Mouse (Mus musculus) liver, embryonic 13.5 days (tissue): ENCODE data around the gene Sap30bp. TPM values are rescaled to one million over a fixed set of nuclear protein-coding genes. Genes with fewer than 3 reads are reported as not detected.

ENCODE experiments used
- ATAC-seq: fragments of 200-750 bp; cut with Nextera tagmentation; 2 replicates; pipeline ENCODE4 v1.8.0; 2017; ENCODE audit warnings: low read depth, mild to moderate bottlenecking, moderate number of reproducible peaks, moderate library complexity
- DNase-seq: peaks from one replicate; pipeline ENCODE4 v3.0.0; 2022
- H3K27ac ChIP-seq: fragments of 300-500 bp; sonication (generic); 2 replicates; pipeline ENCODE4 v1.5.1; 2015; ENCODE audit warnings: moderate library complexity, mild to moderate bottlenecking, inconsistent platforms
- H3K27me3 ChIP-seq: fragments of 300-500 bp; sonication (generic); 2 replicates; pipeline ENCODE4 v1.6.1; 2015; ENCODE audit warnings: mild to moderate bottlenecking, inconsistent platforms
- H3K36me3 ChIP-seq: fragments of 300-500 bp; sonication (generic); 2 replicates; pipeline ENCODE4 v1.6.1; 2015; ENCODE audit warnings: mild to moderate bottlenecking, inconsistent platforms
- H3K4me1 ChIP-seq: fragments of 300-500 bp; sonication (generic); replicated peaks from 2 replicates; pipeline ENCODE4 v1.6.1; 2015; ENCODE audit warnings: inconsistent platforms
- H3K4me2 ChIP-seq: fragments of 300-500 bp; sonication (generic); 2 replicates; pipeline ENCODE4 v1.6.1; 2015; ENCODE audit warnings: inconsistent platforms, mild to moderate bottlenecking, moderate library complexity
- H3K4me3 ChIP-seq: fragments of 300-500 bp; sonication (generic); replicated peaks from 2 replicates; pipeline ENCODE4 v1.5.1; 2015; ENCODE audit warnings: mild to moderate bottlenecking, inconsistent platforms
- H3K9ac ChIP-seq: fragments of 300-500 bp; sonication (generic); 2 replicates; pipeline ENCODE4 v1.6.1; 2015; ENCODE audit warnings: mild to moderate bottlenecking, inconsistent platforms
- H3K9me3 ChIP-seq: fragments of 300-500 bp; sonication (generic); replicated peaks from 2 replicates; pipeline ENCODE4 v1.6.1; 2016; ENCODE audit warnings: inconsistent platforms
- WGBS: fragments of 180-500 bp; shearing (Covaris S2); methylation state at CpG from one replicate; pipeline ENCODE4 v1.1.7; 2015; ENCODE audit not compliant: insufficient replicate concordance; 5-methylcytosine and 5-hydroxymethylcytosine counted together
- polyA plus RNA-seq: library from polyadenylated mRNA; unstranded; fragments of >200 nt; fragmentation: Nextera tagmentation; extraction: Ambion mirVana; gene quantifications from 2 replicates; pipeline ENCODE4 v1.2.1, GENCODE M21; 2015

The Sap30bp gene
- polyA plus RNA-seq, 1 experiment from 2014 or later = 23.4 TPM

- 64% methylated on average over 8 of the region's 8 CpGs for WGBS
- H3K4me2 ChIP-seq = no peak overlapping the region
- H3K9me3 ChIP-seq = no peaks in the 10 kb centered on the region
- ATAC-seq = no peak
- no peaks in the 10 kb centered on the region for H3K4me1 ChIP-seq
- peaks cover 15% of the 10 kb centered on the region for H3K27me3 ChIP-seq
- H3K9ac ChIP-seq = no peak overlapping the region
- no peaks in the 10 kb centered on the region for H3K36me3 ChIP-seq
- DNase-seq = no peak
- H3K4me3 ChIP-seq = no peak overlapping the region
- no peak overlapping the region for H3K27ac ChIP-seq
These were observed 50.2 kb downstream of the Sap30bp start for GRCm38 (mm10) chr11:115983291-115983690.

DNA sequence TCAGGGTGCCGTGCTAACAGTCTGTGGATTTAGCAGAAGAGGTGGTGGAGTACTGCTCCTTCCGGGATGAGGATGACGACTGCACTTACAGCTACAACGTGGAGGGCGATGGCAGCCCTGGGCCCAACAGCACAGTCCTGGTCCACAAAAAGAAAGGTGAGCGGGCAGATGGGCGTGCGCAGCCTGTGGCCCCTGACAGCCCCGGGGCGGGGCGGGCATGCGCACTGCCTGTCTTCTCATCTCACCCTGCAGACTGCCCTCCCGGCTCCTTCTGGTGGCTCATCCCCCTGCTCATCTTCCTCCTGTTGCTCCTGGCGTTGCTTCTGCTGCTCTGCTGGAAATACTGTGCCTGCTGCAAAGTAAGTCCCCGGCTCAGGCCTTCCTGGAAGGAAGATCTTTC, 56.6 kb downstream of the Sap30bp start:
- Histone ChIP-seq H3K9ac (peak overlapping the region; percentile 26; the same call in 1 of the 2 replicates), H3K27ac (no peak overlapping the region), H3K4me2 (peak overlapping the region; percentile 51), H3K4me3 (peak overlapping the region; percentile 41), H3K9me3 (no peaks in the 10 kb centered on the region), H3K27me3 (peaks cover 12% of the 10 kb centered on the region), H3K4me1 (0 out of 2 replicates have a peak, but pooled peaks cover 6% of the 10 kb centered on the region), H3K36me3 (no peaks in the 10 kb centered on the region)
- WGBS = 36% methylated on average over 15 of the region's 15 CpGs
- no peak for ATAC-seq
- DNase-seq = no peak

GRCm38 (mm10) chr11:115992098-115992497, 59.0 kb downstream of the Sap30bp start:
- no peak overlapping the region for H3K4me3 ChIP-seq
- no peak for ATAC-seq
- H3K27ac ChIP-seq = no peak overlapping the region
- no peak for DNase-seq
- H3K9ac ChIP-seq = no peak overlapping the region
- H3K27me3 ChIP-seq = peaks cover 12% of the 10 kb centered on the region
- H3K4me2 ChIP-seq = no peak overlapping the region
- no peaks in the 10 kb centered on the region for H3K9me3 ChIP-seq
- WGBS = 49% methylated on average over 4 of the region's 4 CpGs
- H3K4me1 ChIP-seq = 0 out of 2 replicates have a peak, but pooled peaks cover 6% of the 10 kb centered on the region
- no peaks in the 10 kb centered on the region for H3K36me3 ChIP-seq

GRCm38 (mm10) chr11:115995256-115995655, 62.2 kb downstream of the Sap30bp start:
- 88% methylated on average over 3 of the region's 3 CpGs for WGBS
- ATAC-seq = no peak
- Histone ChIP-seq H3K4me1 (peaks cover 10% of the 10 kb centered on the region), H3K4me3 (no peak overlapping the region), H3K27ac (no peak overlapping the region), H3K27me3 (peaks cover 19% of the 10 kb centered on the region), H3K36me3 (no peaks in the 10 kb centered on the region), H3K4me2 (no peak overlapping the region), H3K9me3 (no peaks in the 10 kb centered on the region), H3K9ac (no peak overlapping the region)
- no peak for DNase-seq

DNA sequence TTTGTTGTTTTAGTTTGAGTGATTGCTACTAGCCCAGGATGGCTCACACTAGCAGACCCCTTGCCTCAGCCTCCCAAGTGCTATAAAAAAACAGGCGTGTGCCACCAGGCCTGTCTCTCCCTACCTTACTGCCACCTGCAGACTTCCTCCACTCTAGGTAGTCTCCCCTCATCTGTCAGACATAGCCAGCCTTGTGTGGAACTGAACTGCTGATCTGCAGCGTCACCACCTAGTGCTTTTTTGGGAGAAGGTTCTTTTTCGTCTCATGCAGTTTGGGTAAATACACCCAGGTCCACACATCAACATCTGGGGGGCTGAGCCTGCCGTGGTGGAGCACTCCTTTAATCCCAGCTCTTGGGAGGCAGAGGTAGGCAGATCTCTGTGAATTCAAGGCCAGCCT, 64.0 kb downstream of the Sap30bp start:
- Histone ChIP-seq H3K4me1 (peaks cover 10% of the 10 kb centered on the region), H3K36me3 (no peaks in the 10 kb centered on the region), H3K27ac (no peak overlapping the region), H3K9me3 (no peaks in the 10 kb centered on the region), H3K4me2 (no peak overlapping the region), H3K9ac (no peak overlapping the region), H3K4me3 (no peak overlapping the region), H3K27me3 (peaks cover 24% of the 10 kb centered on the region)
- DNase-seq = no peak
- no peak for ATAC-seq
- 70% methylated on average over 4 of the region's 4 CpGs for WGBS

DNA sequence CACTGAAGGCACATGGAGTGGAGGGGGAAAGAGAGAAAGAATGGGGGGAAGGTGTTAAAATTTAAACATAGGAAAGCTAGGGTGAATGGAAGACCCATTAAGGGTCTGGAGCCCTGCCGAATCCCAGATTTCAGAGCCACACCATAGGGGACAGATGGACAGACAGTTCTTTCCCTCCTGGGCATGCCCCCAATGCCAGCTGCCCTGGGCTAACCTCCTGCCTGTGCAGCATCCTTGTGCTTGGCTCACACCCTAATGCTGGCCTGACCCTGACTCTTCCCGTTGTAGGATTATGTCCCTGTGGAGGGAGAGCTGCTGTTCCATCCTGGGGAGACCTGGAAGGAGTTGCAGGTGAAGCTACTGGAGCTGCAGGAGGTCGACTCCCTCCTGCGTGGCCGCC, 64.6 kb downstream of the Sap30bp start:
- Histone ChIP-seq H3K4me3 (no peak overlapping the region), H3K36me3 (no peaks in the 10 kb centered on the region), H3K27ac (no peak overlapping the region), H3K9me3 (no peaks in the 10 kb centered on the region), H3K9ac (no peak overlapping the region), H3K27me3 (peaks cover 24% of the 10 kb centered on the region), H3K4me1 (peaks cover 10% of the 10 kb centered on the region), H3K4me2 (no peak overlapping the region)
- DNase-seq (no peak), ATAC-seq (no peak)
- WGBS = 63% methylated on average over 5 of the region's 5 CpGs

DNA sequence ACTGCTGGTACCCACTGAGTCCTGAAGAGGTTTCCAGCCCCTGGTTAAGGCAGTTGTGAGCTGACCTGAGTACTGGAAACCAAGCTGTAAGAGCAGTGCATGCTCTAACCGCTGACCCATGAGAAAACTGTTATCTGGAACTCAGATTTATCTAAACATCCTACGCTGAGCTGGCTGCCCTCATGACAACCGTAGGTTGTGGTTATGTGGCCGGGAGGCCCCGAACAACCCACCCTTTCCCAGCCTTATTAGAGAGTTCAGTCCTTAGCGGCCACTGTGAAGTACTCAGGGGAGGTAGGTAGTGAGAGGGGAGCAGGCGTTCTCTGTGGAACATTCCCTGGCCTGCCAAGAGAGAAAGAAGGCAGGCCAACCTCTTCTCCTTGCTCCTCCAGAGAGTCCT, 65.9 kb downstream of the Sap30bp start:
- Histone ChIP-seq H3K4me2 (no peak overlapping the region), H3K4me1 (peaks cover 12% of the 10 kb centered on the region), H3K9ac (no peak overlapping the region), H3K27me3 (peaks cover 18% of the 10 kb centered on the region), H3K4me3 (no peak overlapping the region), H3K36me3 (no peaks in the 10 kb centered on the region), H3K27ac (no peak overlapping the region), H3K9me3 (no peaks in the 10 kb centered on the region)
- WGBS = 15% methylated on average over 7 of the region's 7 CpGs
- ATAC-seq = no peak
- DNase-seq = no peak

GRCm38 (mm10) chr11:115999538-116000143, 66.6 kb downstream of the Sap30bp start:
- WGBS = 7% methylated on average over 14 of the region's 14 CpGs
- no peak for ATAC-seq

GRCm38 (mm10) chr11:116000607-116001006, 67.5 kb downstream of the Sap30bp start:
- no peak overlapping the region for H3K27ac ChIP-seq
- WGBS = 69% methylated on average over 10 of the region's 10 CpGs
- no peak overlapping the region for H3K9ac ChIP-seq
- no peaks in the 10 kb centered on the region for H3K36me3 ChIP-seq
- H3K27me3 ChIP-seq = peaks cover 18% of the 10 kb centered on the region
- no peak overlapping the region for H3K4me2 ChIP-seq
- no peak for DNase-seq
- no peak for ATAC-seq
- peaks cover 28% of the 10 kb centered on the region for H3K4me1 ChIP-seq
- no peaks in the 10 kb centered on the region for H3K9me3 ChIP-seq
- H3K4me3 ChIP-seq = no peak overlapping the region

More at GRCm38 (mm10) chr11:115999538-116000143, 66.6 kb downstream of the Sap30bp start:
- Histone ChIP-seq H3K9ac (no peak overlapping the region), H3K4me3 (no peak overlapping the region), H3K9me3 (no peaks in the 10 kb centered on the region), H3K27ac (no peak overlapping the region), H3K27me3 (peaks cover 18% of the 10 kb centered on the region), H3K4me1 (peaks cover 18% of the 10 kb centered on the region), H3K4me2 (no peak overlapping the region), H3K36me3 (no peaks in the 10 kb centered on the region)
- peak; percentile 48 for DNase-seq

- DNase-seq (no peak), ATAC-seq (no peak)
- H3K9ac ChIP-seq = no peak overlapping the region
- H3K4me1 ChIP-seq = peaks cover 39% of the 10 kb centered on the region
- no peak overlapping the region for H3K27ac ChIP-seq
- H3K27me3 ChIP-seq = peaks cover 18% of the 10 kb centered on the region
- no peak overlapping the region for H3K4me2 ChIP-seq
- H3K9me3 ChIP-seq = no peaks in the 10 kb centered on the region
- H3K4me3 ChIP-seq = no peak overlapping the region
- WGBS = 56% methylated on average over 6 of the region's 6 CpGs
- H3K36me3 ChIP-seq = peaks cover under 1% of the 10 kb centered on the region; the same call in 1 of the 2 replicates
These were observed 68.6 kb downstream of the Sap30bp start for GRCm38 (mm10) chr11:116001725-116002124.

GRCm38 (mm10) chr11:116002894-116003293, 69.8 kb downstream of the Sap30bp start:
- Histone ChIP-seq H3K4me3 (no peak overlapping the region), H3K4me1 (peaks cover 42% of the 10 kb centered on the region), H3K27me3 (peaks cover 14% of the 10 kb centered on the region), H3K36me3 (peaks cover 12% of the 10 kb centered on the region), H3K9me3 (no peaks in the 10 kb centered on the region), H3K27ac (no peak overlapping the region), H3K9ac (no peak overlapping the region), H3K4me2 (no peak overlapping the region)
- no peak for DNase-seq
- 75% methylated on average over 3 of the region's 3 CpGs for WGBS
- ATAC-seq = no peak

DNA sequence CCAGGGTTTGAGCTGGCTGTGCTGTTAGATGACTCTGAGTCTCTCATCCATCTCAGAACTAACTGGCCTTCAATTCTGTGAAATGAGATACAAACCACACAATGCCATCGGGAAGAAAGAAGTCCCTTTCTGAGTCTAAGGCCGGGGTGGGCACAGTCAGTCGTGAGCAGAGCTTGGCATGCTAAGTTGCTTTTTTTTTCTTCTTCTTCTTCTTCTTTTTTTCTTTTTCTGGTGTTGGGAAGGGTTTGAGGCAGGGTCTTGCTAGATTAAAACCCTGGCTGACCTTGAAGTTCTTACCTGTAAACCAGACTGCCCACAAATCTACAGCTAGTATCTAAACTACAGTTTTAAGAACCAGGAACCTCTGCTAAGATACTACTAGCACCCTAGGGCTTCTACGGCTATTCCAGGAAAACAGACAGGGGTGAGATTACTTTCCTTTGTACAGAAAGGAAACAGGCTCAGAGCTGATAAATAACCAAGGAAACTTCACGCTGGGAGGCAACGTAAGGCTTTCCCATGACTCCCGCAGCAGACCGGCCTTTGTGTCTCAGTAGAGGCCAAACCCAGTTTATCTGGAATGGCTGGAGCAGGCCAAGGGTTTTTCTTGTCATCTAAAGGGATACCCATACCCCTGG, 71.2 kb downstream of the Sap30bp start:
- Histone ChIP-seq H3K27ac (peak overlapping the region; percentile 87), H3K4me2 (peak overlapping the region; percentile 76), H3K9ac (peak overlapping the region; percentile 74), H3K36me3 (peaks cover 26% of the 10 kb centered on the region), H3K4me3 (peak overlapping the region; percentile 50), H3K4me1 (peaks cover 37% of the 10 kb centered on the region), H3K9me3 (no peaks in the 10 kb centered on the region), H3K27me3 (peaks cover 12% of the 10 kb centered on the region)
- ATAC-seq (peak; percentile 2), DNase-seq (no peak)
- WGBS = 8% methylated on average over 8 of the region's 8 CpGs
